Mouse (Mus musculus): ENCODE results near the gene Sec62. TPM values are rescaled to one million over a fixed set of nuclear protein-coding genes. Genes with fewer than 3 reads are reported as not detected.

Gene Sec62
- total and polyA plus RNA-seq, 3 experiments = 26.2 to 64.5 (median 56.6) TPM

DNA sequence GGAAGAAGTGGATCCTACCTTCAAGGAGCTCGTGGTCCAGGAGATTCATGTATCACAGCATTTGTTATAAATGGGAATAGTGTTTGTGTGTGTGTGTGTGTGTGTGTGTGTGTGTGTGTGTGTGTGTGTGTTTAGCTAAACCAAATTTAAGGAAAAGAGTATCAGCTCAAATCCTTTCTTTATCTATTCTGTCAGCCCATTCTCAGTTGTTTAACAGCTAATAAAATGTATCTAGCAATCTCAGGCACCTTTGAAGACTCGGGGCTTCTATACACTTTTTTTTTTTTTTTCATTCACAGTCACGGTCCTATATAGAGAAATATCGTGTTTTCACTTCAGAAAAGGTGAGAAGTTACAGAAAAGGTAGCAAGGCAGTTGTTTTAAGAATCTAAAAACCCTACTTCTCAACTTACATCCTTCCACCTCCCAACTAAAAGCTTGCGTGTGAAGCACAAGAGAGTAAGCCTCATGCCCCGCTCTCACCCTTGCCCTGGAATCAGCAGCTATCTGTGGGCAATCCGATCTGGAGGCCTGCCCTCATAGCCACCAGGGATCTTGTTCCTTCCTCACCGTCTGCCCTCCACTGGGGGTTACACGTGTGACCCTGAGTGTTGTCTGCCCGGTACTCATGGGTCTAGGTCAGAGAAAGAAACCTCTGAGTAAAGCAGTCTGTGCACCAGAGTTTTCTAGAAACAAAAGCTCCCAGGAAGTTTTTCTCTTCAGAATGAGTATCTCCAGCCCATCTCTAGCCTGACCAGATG lies 22.7 kb upstream of the Sec62 start:
- H3K9me3 ChIP-seq (replicated peaks; ENCODE audit: low read length) = no peaks in the 10 kb centered on the region
- H3K36me3 ChIP-seq (replicated peaks in 1 of 2; ENCODE audit: control insufficient read depth in 1 of 2, insufficient read depth in 1 of 2, low read length in 1 of 2) = no peaks in the 10 kb centered on the region
- in situ Hi-C loops (cut with MboI; ENCODE audit: low pct_ligation_motif_present, low pct_unique_long_range_greater_than_20kb, low sequenced_read_pairs) (no loop called here), dilution Hi-C loops (cut with MboI; ENCODE audit: extremely low pct_ligation_motif_present, extremely low pct_unique_long_range_greater_than_20kb, low sequenced_read_pairs) (no loop called here)
- no peak overlapping the region for H3K4me2 ChIP-seq (ENCODE audit: insufficient read depth, low read depth, poor library complexity, severe bottlenecking)
- H3K27ac ChIP-seq (ENCODE audit: insufficient read depth, low read depth) = no peak overlapping the region
- H3K4me1 ChIP-seq (ENCODE audit: control insufficient read depth in 1 of 2, insufficient read depth in 2 of 2) = peaks cover 0 to 14% of the 10 kb centered on the region in 2 experiments; a peak in 2 of 4 replicates
- TF ChIP-seq TCF12 (IDR thresholded peaks at IDR 0.05; ENCODE audit: low read depth, low read length) (no peak), GABPA (IDR thresholded peaks at IDR 0.05; ENCODE audit: insufficient replicate concordance, low read depth, low read length) (no peak), JUND (conservative IDR thresholded peaks at IDR 0.05; ENCODE audit: low read depth, low read length) (no peak), E2F4 (IDR thresholded peaks at IDR 0.05; ENCODE audit: insufficient replicate concordance, low read depth, low read length) (no peak), BHLHE40 (IDR thresholded peaks at IDR 0.05; ENCODE audit: low read depth, low read length) (no peak), UBTF (IDR thresholded peaks at IDR 0.05; ENCODE audit: low read depth, low read length) (no peak), MAX (IDR thresholded peaks at IDR 0.05; ENCODE audit: low read length) (no peak), POLR2A (IDR thresholded peaks at IDR 0.05; ENCODE audit: low read depth, low read length) (no peak), MAZ (IDR thresholded peaks at IDR 0.05; ENCODE audit: low read depth, low read length) (no peak), MXI1 (IDR thresholded peaks at IDR 0.05; ENCODE audit: low read depth, low read length) (no peak), CHD2 (IDR thresholded peaks at IDR 0.05; ENCODE audit: low read length) (no peak), KAT2A (IDR thresholded peaks at IDR 0.05; ENCODE audit: insufficient replicate concordance, low read length) (no peak)
- no peak for DNase-seq (ENCODE audit: extremely low read depth)
- H3K79me2 ChIP-seq (replicated peaks; ENCODE audit: control insufficient read depth, extremely low read depth, insufficient read depth, poor library complexity, severe bottlenecking) = no peaks in the 10 kb centered on the region
- no peak overlapping the region for H3K4me3 ChIP-seq (replicated peaks in 1 of 3; ENCODE audit: low read depth in 2 of 3, low read length in 2 of 3, poor library complexity in 1 of 3)
- H3K9ac ChIP-seq (ENCODE audit: insufficient read depth, low read depth) = no peak overlapping the region
- H3K27me3 ChIP-seq (replicated peaks) = no peaks in the 10 kb centered on the region

DNA sequence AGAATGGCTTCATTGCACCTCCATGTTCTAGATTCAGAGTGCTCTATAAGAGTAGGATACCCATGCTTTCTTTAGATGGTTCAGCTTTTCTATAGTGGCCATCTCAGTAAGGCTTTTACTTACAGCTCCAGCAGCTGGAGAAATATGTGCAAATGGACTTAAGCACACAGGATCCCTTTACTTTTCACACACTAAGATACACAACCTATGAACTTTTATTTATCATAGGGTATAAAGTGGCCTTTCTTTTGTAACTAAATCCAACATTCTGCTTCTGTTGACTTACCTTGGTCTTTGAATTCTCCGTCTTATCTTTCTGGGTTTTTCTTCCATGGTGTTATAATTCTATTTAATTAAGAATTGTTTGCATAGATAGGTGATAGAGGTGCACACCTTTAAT lies 21.1 kb upstream of the Sec62 start:
- in situ Hi-C loops (cut with MboI; ENCODE audit: low pct_ligation_motif_present, low pct_unique_long_range_greater_than_20kb, low sequenced_read_pairs) (no loop called here), dilution Hi-C loops (cut with MboI; ENCODE audit: extremely low pct_ligation_motif_present, extremely low pct_unique_long_range_greater_than_20kb, low sequenced_read_pairs) (no loop called here)
- TF ChIP-seq CHD1 (IDR thresholded peaks at IDR 0.05; ENCODE audit: low read depth, low read length) (no peak), JUND (conservative IDR thresholded peaks at IDR 0.05; ENCODE audit: low read depth, low read length) (no peak), IRF4 (IDR thresholded peaks at IDR 0.05; ENCODE audit: low read depth, low read length) (no peak), HCFC1 (IDR thresholded peaks at IDR 0.05; ENCODE audit: low read depth, low read length) (no peak), POLR2AphosphoS2 (IDR thresholded peaks at IDR 0.05; ENCODE audit: low read depth, low read length) (no peak), POLR2A (IDR thresholded peaks at IDR 0.05; ENCODE audit: low read depth, low read length) (no peak), EP300 (IDR thresholded peaks at IDR 0.05; ENCODE audit: low read length) (no peak), MAFK (IDR thresholded peaks at IDR 0.05; ENCODE audit: insufficient replicate concordance, low read length) (no peak), RAD21 (IDR thresholded peaks at IDR 0.05; ENCODE audit: low read depth, low read length) (no peak), MYC (IDR thresholded peaks at IDR 0.05; ENCODE audit: low read depth, low read length) (no peak), TCF12 (IDR thresholded peaks at IDR 0.05; ENCODE audit: low read depth, low read length) (no peak), ZNF384 (IDR thresholded peaks at IDR 0.05; ENCODE audit: low read depth, low read length) (no peak), SIN3A (IDR thresholded peaks at IDR 0.05; ENCODE audit: low read length) (no peak), MAX (IDR thresholded peaks at IDR 0.05; ENCODE audit: low read length) (no peak)
- H3K27ac ChIP-seq (ENCODE audit: insufficient read depth, low read depth) = no peak overlapping the region
- no peak overlapping the region for H3K4me2 ChIP-seq (ENCODE audit: insufficient read depth, low read depth, poor library complexity, severe bottlenecking)
- H3K27me3 ChIP-seq (replicated peaks) = no peaks in the 10 kb centered on the region
- H3K9ac ChIP-seq (ENCODE audit: insufficient read depth, low read depth) = no peak overlapping the region
- no peak for DNase-seq (ENCODE audit: extremely low read depth)
- no peaks in the 10 kb centered on the region for H3K36me3 ChIP-seq (replicated peaks in 1 of 2; ENCODE audit: control insufficient read depth in 1 of 2, insufficient read depth in 1 of 2, low read length in 1 of 2)
- no peaks in the 10 kb centered on the region for H3K4me1 ChIP-seq (ENCODE audit: control insufficient read depth in 1 of 2, insufficient read depth in 2 of 2)
- no peaks in the 10 kb centered on the region for H3K9me3 ChIP-seq (replicated peaks; ENCODE audit: low read length)
- H3K79me2 ChIP-seq (replicated peaks; ENCODE audit: control insufficient read depth, extremely low read depth, insufficient read depth, poor library complexity, severe bottlenecking) = no peaks in the 10 kb centered on the region
- no peak overlapping the region for H3K4me3 ChIP-seq (replicated peaks in 1 of 3; ENCODE audit: low read depth in 2 of 3, low read length in 2 of 3, poor library complexity in 1 of 3)

Data from CH12.LX (cell line).